Mouse (Mus musculus) G1E (cell line): Measurements from ENCODE around the gene Entpd4b.
"Not testable (repeated sequence)": the region's sequence is repeated elsewhere in the genome, so short reads cannot be mapped to it uniquely, and the experiment has no call there.

Experiments
- CTCF ChIP-seq: IDR thresholded peaks from 2 replicates; pipeline ENCODE4 v1.5.1; 2012; ENCODE audit warnings: low read depth, low read length, inconsistent platforms, mixed read lengths
- GATA1 ChIP-seq: IDR thresholded peaks from 2 replicates; pipeline ENCODE4 v1.6.1; 2012; ENCODE audit warnings: borderline replicate concordance, low read length, inconsistent platforms, mixed read lengths
- GATA2 ChIP-seq: IDR thresholded peaks from 2 replicates; pipeline ENCODE4 v1.6.1; 2012; ENCODE audit warnings: low read depth, low read length, inconsistent platforms, borderline replicate concordance
- POLR2AphosphoS5 ChIP-seq: IDR thresholded peaks from 2 replicates; pipeline ENCODE4 v1.6.1; 2012; ENCODE audit warnings: low read depth, low read length, inconsistent platforms; ENCODE audit not compliant: insufficient replicate concordance

GRCm38 (mm10) chr14:69526202-69526601, 29.0 kb upstream of the Entpd4b start:
- TF ChIP-seq CTCF, GATA1, POLR2AphosphoS5, GATA2: not testable (repeated sequence)
